Mouse (Mus musculus) liver, embryonic 14 days (tissue): ENCODE measurements around the gene Slmap. TPM values are rescaled to one million over a fixed set of nuclear protein-coding genes. Genes with fewer than 3 reads are reported as not detected.

Source experiments
- polyA plus RNA-seq: library from polyadenylated mRNA; depleted of rRNA; stranded (reverse); fragments of >200 nt; gene quantifications from 2 replicates; pipeline ENCODE4 v1.2.3, GENCODE M21; 2012; rRNA removed

Slmap gene
- 11.8 and 13.1 TPM in 2 replicates for polyA plus RNA-seq

DNA sequence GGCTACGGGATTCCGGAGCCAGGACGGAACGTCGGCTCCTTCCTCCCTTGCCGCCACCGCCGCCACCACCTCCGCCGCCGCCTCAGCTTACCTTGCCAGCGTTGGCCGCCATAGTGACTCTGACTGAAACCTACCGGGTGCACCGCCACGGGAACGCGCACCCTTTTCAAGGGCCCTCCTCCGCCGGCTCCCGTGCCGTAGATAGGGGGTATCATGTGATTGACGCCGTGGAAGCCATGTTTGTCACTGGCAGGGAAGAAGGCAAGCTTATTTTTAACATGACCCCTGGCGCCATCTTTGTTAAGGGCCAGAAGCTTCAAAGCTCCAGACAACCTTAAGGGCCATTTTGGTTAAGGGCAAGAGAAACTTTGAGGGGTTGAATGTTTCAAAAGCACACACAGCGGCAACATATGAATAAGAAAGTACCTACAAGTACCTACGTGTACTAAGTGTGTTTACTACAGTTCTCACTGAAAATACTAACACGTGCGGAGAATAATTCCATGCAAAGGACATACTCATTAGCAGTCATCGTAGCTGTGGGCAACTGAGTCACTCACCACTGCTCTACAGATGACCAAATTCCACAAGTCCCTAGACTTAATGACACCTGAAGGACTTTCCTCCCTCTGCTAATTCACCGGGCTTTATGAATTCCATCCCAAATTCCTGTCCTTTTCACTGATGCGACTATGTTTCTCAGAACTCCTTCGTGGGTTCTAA, at the start of gene Slmap:
Slmap (minus strand) TSS at position 175 of the 723 bp plus-strand sequence.

DNA sequence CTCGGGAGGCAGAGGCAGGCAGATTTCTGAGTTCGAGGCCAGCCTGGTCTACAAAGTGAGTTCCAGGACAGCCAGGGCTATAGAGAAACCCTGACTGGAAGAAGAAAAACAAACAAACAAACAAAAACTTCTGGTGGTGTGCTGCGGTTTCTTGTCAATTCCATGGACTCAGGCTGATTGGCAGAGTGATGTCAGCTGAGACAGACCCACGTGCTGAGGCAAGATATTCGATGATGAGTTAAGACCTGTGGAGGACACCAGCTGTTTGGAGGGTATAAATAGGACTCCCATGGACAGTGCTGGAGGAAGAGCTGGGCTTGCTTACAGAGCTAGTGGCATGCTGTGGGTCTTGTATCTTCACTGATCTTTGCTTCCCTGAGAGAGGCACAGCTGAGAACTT, 38.8 kb upstream of the Slmap start, which contains the start of gene Dennd6a:
Dennd6a (plus strand) TSS at position 301 of the 400 bp plus-strand sequence.

Other genes with a start within 250 kb of the Slmap start
- gene Dennd6a, start 38.9 kb upstream of the Slmap start, polyA plus RNA-seq, result 5.5 and 6.3 TPM in 2 replicates
- gene Arf4, start 103.1 kb upstream of the Slmap start, polyA plus RNA-seq, result 47.3 and 55.9 TPM in 2 replicates
- gene Pde12, start 135.0 kb upstream of the Slmap start, polyA plus RNA-seq, result 3.2 and 3.9 TPM in 2 replicates
- gene Dnah12, start 158.3 kb upstream of the Slmap start, polyA plus RNA-seq, result 0.01 TPM in 2 replicates